Mouse (Mus musculus): ENCODE data around the gene Gm5624.
"Not testable (repeated sequence)": the region's sequence is repeated elsewhere in the genome, so short reads cannot be mapped to it uniquely, and the experiment has no call there.

DNA sequence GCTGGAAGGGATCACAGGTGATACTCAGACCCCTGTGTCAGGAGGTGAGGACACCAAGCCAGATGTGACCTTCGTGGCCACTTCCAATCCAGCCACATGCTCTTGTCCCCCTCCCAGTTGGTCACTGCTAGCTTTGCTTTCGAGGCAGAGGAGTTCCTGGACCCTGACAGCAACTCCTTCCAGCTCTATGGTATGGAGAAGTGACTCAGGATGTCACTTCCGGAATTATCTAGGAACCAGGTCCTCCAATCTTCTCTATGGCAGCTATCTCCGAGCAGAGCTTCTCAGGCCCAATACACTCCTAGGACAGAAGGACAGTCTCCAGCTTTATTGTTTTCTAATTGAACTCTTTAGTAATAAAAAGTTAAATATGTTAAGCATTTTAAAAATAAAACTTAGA lies at the start of gene Gm5624:
- TF ChIP-seq POLR2A (IDR thresholded peaks at IDR 0.05; ENCODE audit: borderline replicate concordance, extremely low read depth, low read depth, low read length); CTCF (IDR thresholded peaks at IDR 0.05; ENCODE audit: insufficient read depth, low read length): not testable (repeated sequence)
